Mouse (Mus musculus) retina, postnatal 1 day (tissue): ENCODE measurements at regions not wholly inside any gene's neighbourhood (a gene's known extent, or its start where the extent isn't known, plus 50 kb on each side); places are given as distances from the start of the nearest gene placed in this dataset.
A peak's percentile ranks its signal among the peaks of the same experiment; 100 is the strongest.

Experiments
- DNase-seq: peaks from one replicate; pipeline ENCODE4 v3.0.0-alpha.2; 2012

- no peak for DNase-seq
Measured at GRCm38 (mm10) chr12:14687263-14687662, 535.4 kb upstream of the Fam84a start.

DNA sequence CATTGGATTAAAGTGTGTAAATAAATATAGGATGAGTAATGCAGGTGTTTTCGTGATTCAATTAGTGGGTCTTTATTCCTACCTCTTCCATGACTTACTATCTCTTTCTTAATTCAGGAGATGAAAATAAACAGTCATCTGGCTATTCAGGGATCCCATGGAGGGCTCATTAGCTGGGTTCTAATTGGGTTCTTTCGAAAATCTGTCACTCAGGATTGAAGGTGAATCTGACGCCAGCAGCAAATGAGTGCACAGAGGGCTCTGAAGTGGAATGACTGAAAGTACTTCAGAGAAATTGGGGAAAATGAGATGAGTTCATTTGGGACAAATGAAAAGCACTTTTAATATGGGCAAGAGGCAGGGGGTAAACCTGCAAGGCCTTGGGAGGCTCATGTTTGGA lies 524.4 kb upstream of the Fam84a start:
- peak; percentile 24 for DNase-seq

DNA sequence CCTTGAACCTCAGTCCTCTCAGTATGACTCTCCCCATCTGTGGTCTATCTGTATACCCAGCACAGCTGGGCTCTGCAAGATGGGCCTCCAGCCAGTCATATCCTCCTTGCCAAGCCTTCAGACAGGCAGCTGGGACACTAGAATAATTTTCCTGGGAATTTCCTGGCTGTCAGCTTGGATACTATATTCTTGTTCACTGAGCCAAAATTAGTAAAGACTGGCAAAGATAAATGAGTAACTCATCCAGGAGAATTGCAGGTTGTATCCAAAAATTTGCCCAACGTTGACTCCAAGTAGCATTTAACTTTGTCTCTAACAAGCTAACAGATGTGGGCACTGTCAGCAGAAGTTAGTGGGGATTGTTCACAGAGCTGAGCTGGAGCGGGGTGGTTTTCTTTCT lies 514.1 kb upstream of the Fam84a start:
- DNase-seq: no peak
